Mouse (Mus musculus) layer of hippocampus, adult 18-20 months (tissue): Measurements from ENCODE around the gene Robo1. TPM values are rescaled to one million over a fixed set of nuclear protein-coding genes. Genes with fewer than 3 reads are reported as not detected.

Experiments
- DNase-seq, 2 experiments: peaks; one replicate each; pipeline ENCODE4 v3.0.0; 2022; ENCODE audit warnings: low spot score in 2 of 2
- total RNA-seq, 2 experiments: library from RNA; stranded (reverse); gene quantifications; 2 replicates each; pipeline ENCODE4 v1.2.3; 2021

Gene Robo1
- total RNA-seq, 2 experiments from 2014 or later, result 49.5 to 52.3 TPM

- DNase-seq, result no peak
Observed at GRCm38 (mm10) chr16:73072047-73072446, 763.9 kb downstream of the Robo1 start.

DNA sequence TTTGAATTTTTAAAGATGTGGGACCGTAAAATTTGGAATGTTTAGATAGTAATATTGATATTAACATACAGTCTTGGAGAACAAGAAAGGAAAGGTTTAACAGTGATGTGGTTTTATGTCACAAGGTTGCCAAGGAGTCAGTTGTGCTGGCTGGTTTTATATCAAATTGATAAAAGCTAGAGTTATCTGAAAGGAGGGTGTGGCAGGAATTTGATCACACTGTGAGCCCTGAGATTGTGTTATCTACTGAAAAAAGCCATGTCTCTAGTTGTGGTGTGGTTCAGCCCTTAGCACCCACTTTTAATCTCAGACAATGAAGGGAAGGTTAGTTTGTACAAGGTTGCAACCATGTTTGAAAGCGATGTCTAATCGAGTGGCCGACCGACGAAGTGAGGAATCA is 764.8 kb downstream of the Robo1 start:
- no peak for DNase-seq

DNA sequence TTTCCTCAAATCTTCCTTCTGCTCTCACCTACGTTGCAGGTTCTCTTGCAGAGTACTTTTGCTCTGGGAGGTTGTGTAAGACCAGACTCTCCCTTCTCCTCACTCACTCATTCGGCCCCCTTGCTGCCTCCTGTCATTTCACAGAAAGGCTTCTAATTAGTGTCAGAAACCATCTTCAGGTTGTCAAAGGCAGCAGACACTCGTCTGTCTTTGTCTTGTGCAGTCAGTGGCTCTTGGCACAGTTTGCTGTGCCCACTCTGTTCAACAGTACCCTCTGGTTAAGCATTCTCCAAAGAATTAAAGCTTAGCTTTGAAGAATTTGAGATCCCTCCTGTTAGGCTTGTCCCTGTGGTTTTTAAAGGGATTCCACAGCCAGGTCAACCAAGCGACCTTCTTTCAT is 774.3 kb downstream of the Robo1 start:
- DNase-seq, result no peak

DNA sequence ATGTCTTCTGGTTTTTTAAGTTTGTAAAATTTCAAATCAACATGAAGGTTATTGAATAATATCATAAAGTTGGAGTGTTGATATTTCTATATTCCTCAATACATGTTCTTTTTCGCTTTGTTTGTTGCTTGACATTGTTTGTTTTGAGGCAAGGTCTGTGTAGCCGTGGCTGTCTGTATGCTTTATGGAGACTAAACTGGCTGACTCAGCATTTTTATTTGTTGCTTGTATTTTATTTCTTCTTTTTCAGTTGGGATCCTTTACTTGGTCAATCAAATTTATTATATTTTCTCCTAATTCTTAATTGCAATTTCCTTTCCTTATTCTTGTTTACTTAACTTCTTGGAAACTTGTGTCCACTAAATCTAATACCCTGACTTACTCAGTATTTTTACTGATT is 775.0 kb downstream of the Robo1 start:
- DNase-seq, result no peak
